Mouse (Mus musculus) neural tube, embryonic 10.5 days (tissue): ENCODE measurements around the gene Greb1.

Experiments used
- DNase-seq: peaks from one replicate; pipeline ENCODE4 v3.0.0-alpha.2; 2017; ENCODE audit warnings: low spot score; ENCODE audit errors: extremely low spot score

The Greb1 gene

GRCm38 (mm10) chr12:16805511-16805910 lies 4.8 kb upstream of the Greb1 start:
- DNase-seq, result peak; percentile 77

GRCm38 (mm10) chr12:16803956-16804430 lies 3.3 kb upstream of the Greb1 start:
- DNase-seq, result peak; percentile 47

GRCm38 (mm10) chr12:16803237-16803955 lies 2.7 kb upstream of the Greb1 start:
- no peak for DNase-seq

- no peak for DNase-seq
Measured at GRCm38 (mm10) chr12:16800959-16801315, 251 bp upstream of the Greb1 start.

GRCm38 (mm10) chr12:16799928-16800258 lies 793 bp downstream of the Greb1 start:
- DNase-seq, result no peak

- DNase-seq, result peak; percentile 39
Measured at GRCm38 (mm10) chr12:16798894-16799293, 1.8 kb downstream of the Greb1 start.

- DNase-seq, result no peak
Measured at GRCm38 (mm10) chr12:16795781-16796180, 4.9 kb downstream of the Greb1 start.

GRCm38 (mm10) chr12:16793371-16793770 lies 7.3 kb downstream of the Greb1 start:
- DNase-seq, result no peak

- peak; percentile 42 for DNase-seq
Measured at GRCm38 (mm10) chr12:16790456-16790855, 10.2 kb downstream of the Greb1 start.

GRCm38 (mm10) chr12:16789756-16790155 lies 10.9 kb downstream of the Greb1 start:
- peak; percentile 69 for DNase-seq

- DNase-seq, result no peak
Measured at GRCm38 (mm10) chr12:16789199-16789598, 11.5 kb downstream of the Greb1 start.

GRCm38 (mm10) chr12:16788600-16788999 lies 12.1 kb downstream of the Greb1 start:
- no peak for DNase-seq

- no peak for DNase-seq
Measured at GRCm38 (mm10) chr12:16781034-16781746, 19.5 kb downstream of the Greb1 start.

GRCm38 (mm10) chr12:16780320-16780719 lies 20.4 kb downstream of the Greb1 start:
- no peak for DNase-seq

GRCm38 (mm10) chr12:16779165-16779564 lies 21.5 kb downstream of the Greb1 start:
- no peak for DNase-seq

GRCm38 (mm10) chr12:16778523-16778922 lies 22.2 kb downstream of the Greb1 start:
- DNase-seq, result no peak

GRCm38 (mm10) chr12:16775351-16775750 lies 25.3 kb downstream of the Greb1 start:
- DNase-seq, result no peak

GRCm38 (mm10) chr12:16774605-16775004 lies 26.1 kb downstream of the Greb1 start:
- DNase-seq, result no peak

GRCm38 (mm10) chr12:16769601-16770165 lies 31.0 kb downstream of the Greb1 start:
- DNase-seq, result no peak

- DNase-seq, result no peak
Measured at GRCm38 (mm10) chr12:16768711-16769110, 32.0 kb downstream of the Greb1 start.

GRCm38 (mm10) chr12:16768251-16768650 lies 32.4 kb downstream of the Greb1 start:
- no peak for DNase-seq

- DNase-seq, result no peak
Measured at GRCm38 (mm10) chr12:16764776-16765445, 35.8 kb downstream of the Greb1 start.
